Mouse (Mus musculus): Measurements from ENCODE around the gene Arsb.

DNA sequence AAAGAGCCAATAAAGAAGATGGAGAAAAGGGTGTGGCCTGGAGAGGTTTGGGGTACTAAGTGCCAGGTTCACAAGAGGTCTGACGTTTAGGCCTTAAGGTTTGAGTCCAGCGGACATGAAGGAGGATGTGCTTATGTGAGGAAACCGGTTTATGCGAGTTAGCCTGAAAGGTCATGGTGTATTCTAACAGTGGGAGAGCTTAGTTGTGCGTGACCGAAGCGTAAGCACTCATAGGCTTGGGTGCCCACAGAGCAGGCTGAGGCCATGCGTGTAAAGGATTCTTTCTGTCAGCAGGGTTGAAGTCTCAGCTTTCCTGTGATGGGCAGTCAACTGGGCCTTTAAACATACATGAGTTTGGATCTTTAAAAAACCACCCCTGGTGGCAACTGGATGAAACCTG lies 82.9 kb downstream of the Arsb start:
- TF ChIP-seq CTCF (conservative IDR thresholded peaks at IDR 0.05; ENCODE audit: low read length) (no peak), POU5F1 (IDR thresholded peaks at IDR 0.05; ENCODE audit: borderline replicate concordance, low read length) (no peak)
